Mouse (Mus musculus) right cerebral cortex, postnatal 25 days (tissue): ENCODE measurements at regions not wholly inside any gene's neighbourhood (a gene's known extent, or its start where the extent isn't known, plus 50 kb on each side); places are given as distances from the start of the nearest gene placed in this dataset.
"Not testable (repeated sequence)": the region's sequence is repeated elsewhere in the genome, so short reads cannot be mapped to it uniquely, and the experiment has no call there.

ENCODE experiments used
- DNase-seq: peaks from one replicate; pipeline ENCODE4 v3.0.0; 2022

GRCm38 (mm10) chr14:37571971-37572370, 436.9 kb upstream of the Ghitm start:
- DNase-seq = peak; percentile 7

- DNase-seq = no peak
Observed at GRCm38 (mm10) chr14:37558258-37558657, 423.2 kb upstream of the Ghitm start.

GRCm38 (mm10) chr14:37523616-37524015, 388.5 kb upstream of the Ghitm start:
- no peak for DNase-seq

DNA sequence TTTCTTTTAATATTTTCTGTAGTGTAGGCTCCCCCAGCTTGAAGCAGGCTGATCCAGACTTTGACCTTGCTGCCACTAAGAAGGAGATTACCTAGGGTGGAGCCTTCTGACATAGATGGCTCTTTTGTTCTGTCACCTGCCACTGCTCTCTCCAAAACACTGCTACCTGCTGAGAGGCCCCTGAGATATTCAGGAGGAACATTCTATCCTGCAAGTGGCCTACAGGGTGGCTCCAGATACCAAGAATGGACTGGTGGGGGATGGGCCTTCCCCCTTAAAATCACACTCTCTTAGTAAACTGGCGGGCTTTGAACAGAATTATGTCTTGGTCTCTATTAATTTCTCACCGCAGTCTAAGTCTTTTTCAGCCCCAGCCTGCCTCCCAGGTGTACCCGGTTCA, 385.6 kb upstream of the Ghitm start:
- not testable (repeated sequence) for DNase-seq

DNA sequence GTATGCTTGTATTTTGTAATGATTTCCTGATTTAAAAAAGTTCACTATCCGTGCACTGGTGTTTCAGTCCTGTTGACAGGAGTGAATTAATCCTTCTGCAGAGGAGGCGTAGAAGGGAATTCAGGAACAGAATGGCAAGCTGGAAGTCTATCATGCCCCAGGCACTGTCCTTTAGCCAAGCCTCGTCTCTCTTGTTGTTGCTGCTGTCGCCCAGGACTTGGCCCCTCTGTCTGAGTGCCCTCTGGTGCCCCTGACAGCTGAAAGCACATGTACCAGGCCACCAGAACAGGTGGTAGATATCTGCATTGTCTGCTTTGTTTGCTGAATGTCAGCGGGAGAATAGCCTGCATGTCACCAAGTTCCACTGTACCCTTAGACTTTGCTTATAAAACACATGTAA, 370.2 kb upstream of the Ghitm start:
- DNase-seq = no peak

DNA sequence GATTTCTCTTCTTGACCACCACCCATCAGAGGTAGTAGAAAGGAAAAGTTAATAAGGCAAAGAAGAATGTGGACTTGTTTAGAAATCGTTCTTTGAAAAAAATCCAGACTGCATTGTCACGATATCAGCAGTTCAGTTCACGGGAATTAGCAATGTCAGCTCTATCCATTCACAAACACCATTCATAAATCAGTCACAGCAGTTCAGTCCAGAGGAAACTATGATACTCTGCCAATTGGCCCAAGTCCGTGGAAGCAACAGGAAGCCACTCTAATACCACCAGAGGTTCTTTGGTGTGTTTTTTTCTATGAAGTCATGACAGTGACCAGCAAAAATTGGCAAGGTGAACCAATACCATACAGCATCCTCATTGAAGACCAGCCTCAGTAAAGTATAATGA, 355.6 kb upstream of the Ghitm start:
- DNase-seq = no peak

- DNase-seq = no peak
Observed at GRCm38 (mm10) chr14:37485292-37485691, 350.2 kb upstream of the Ghitm start.

- DNase-seq = no peak
Observed at GRCm38 (mm10) chr14:37477599-37477998, 342.5 kb upstream of the Ghitm start.

GRCm38 (mm10) chr14:37468711-37469110, 333.6 kb upstream of the Ghitm start:
- DNase-seq = peak; percentile 8

- DNase-seq = no peak
Observed at GRCm38 (mm10) chr14:37440874-37441273, 305.8 kb upstream of the Ghitm start.

- DNase-seq = no peak
Observed at GRCm38 (mm10) chr14:37430656-37431055, 295.6 kb upstream of the Ghitm start.

GRCm38 (mm10) chr14:37425506-37425905, 290.4 kb upstream of the Ghitm start:
- no peak for DNase-seq

DNA sequence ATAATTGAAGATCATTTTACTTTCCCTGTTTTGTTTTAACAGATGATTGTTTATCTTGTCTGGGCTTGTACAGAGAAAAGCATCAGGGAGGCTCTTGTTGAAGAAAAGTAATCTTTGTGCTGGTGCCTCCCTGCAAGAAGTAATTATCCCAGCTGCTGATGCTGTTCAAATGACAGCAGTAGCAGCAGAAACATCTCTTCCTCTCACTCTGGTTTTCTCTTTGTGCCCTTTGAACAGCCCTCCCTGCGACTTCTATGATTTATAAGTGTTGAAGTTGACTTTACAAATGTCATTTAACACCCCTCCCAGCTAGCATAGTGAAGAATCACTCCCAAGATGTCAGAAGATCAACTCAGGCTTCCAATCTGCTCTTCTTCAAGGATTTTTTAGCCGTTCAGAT, 286.5 kb upstream of the Ghitm start:
- DNase-seq = no peak

DNA sequence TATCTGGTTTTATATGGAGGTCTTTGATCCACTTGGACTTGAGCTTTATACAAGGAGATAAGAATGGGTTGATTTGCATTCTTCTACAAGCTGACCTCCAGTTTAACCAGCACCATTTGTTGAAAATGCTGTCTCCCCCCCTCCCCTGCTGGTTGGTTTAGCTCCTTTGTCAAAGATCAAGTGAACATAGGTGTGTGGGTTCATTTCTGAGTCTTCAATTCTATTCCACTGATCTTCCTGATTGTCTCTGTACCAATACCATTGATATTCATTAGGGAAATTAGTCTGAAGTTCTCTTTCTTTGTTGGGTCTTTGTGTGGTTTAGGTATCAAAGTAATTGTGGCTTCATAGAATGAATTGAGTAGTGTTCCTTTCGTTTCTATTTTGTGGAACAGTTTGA, 277.5 kb upstream of the Ghitm start:
- DNase-seq = not testable (repeated sequence)

GRCm38 (mm10) chr14:37371972-37372371, 236.9 kb upstream of the Ghitm start:
- DNase-seq = no peak

DNA sequence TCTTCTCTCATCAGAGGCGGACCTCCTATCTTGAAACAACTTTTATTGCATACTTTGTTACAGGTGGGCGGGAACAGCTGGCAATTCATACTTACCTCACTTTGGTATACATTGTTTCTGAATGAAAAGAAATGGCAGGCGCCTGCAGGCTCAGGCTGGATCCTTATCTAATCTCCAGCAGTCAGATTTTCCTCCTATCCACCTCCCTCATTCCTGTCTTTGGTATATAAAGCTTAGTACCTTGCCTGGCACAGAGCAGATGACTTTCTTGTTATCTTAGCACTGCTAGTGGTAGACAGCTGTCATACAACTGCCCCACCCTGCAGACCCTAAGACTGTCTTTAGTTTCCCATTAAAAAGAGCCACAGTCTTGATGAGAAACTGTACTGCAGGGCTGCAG, 226.8 kb upstream of the Ghitm start:
- DNase-seq = no peak

GRCm38 (mm10) chr14:37355968-37356704, 221.1 kb upstream of the Ghitm start:
- peak; percentile 78 for DNase-seq

GRCm38 (mm10) chr14:37323392-37323791, 188.3 kb upstream of the Ghitm start:
- no peak for DNase-seq

- no peak for DNase-seq
Observed at GRCm38 (mm10) chr14:37315239-37315895, 180.3 kb upstream of the Ghitm start.

- DNase-seq = no peak
Observed at GRCm38 (mm10) chr14:37313906-37314305, 178.8 kb upstream of the Ghitm start.

DNA sequence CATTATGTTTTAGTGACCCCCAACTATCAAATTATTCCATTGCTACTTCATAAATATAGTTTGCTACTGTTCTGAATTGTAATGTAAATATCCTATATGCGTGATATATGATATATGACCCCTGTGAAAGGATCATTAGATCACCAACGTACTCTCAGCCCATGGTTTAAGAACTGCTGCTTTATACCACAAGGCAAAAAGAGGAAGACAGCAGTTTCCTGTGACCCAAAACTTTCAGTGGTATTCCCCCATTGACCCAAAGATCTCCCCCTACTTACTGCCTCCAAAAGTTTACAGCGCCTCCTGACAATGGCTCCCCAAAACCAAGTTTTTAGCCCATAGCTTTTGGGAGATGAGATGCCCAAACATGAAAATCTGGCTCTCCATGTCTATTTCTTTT, 177.8 kb upstream of the Ghitm start:
- DNase-seq = no peak

DNA sequence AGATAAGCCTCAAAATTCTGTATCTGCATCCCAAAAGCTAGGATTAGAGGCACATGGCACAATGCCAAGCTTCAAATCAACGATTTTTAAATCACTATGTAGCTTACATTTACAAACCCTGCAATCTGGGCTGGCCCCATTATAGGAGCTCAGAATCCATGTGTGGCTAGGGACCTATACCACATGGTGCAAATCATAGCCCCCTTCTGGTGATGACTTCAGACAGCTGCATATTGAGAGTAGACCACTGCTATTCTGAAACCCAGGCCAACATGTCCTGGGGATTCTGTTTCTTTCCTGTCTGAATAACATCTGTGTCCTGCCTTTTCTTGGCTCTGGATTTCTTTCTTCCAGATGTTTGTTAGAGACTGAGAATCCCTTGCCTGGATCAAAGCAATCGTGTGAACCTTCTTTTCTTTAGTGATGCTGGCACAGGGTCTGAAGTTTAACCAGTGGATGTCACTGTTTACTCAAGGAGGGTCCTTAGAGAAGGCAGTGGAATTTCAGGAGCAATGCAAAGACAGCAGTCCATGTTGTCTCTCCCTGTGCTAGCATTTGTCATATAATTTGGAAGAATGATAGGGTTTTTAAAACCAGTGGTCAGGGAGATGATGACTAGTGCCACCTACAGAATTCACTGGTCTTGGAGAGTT, 171.7 kb upstream of the Ghitm start:
- DNase-seq = no peak

GRCm38 (mm10) chr14:37298631-37299030, 163.6 kb upstream of the Ghitm start:
- no peak for DNase-seq

GRCm38 (mm10) chr14:37296531-37296930, 161.5 kb upstream of the Ghitm start:
- no peak for DNase-seq
